Mouse (Mus musculus) urinary bladder, postnatal 25 days (tissue): ENCODE measurements around the gene Syngap1.
"Not testable (repeated sequence)": the region's sequence is repeated elsewhere in the genome, so short reads cannot be mapped to it uniquely, and the experiment has no call there.

Source experiments
- DNase-seq: peaks from one replicate; pipeline ENCODE4 v3.0.0; 2022; ENCODE audit warnings: low spot score

Gene Syngap1

DNA sequence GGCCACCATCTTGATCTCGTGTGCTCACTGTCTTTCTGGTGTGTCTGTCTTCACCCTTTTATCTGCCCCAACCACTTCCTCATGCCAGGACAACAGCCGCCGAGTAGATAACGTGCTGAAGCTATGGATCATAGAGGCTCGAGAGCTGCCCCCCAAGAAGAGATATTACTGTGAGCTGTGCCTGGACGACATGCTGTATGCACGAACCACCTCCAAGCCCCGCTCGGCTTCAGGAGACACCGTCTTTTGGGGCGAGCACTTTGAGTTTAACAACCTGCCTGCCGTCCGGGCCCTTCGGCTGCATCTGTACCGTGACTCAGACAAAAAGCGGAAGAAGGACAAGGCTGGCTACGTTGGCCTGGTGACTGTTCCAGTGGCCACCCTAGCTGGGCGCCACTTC is 15.8 kb downstream of the Syngap1 start:
- DNase-seq, result no peak

- no peak for DNase-seq
These were observed 16.8 kb downstream of the Syngap1 start for GRCm38 (mm10) chr17:26957872-26958271.

GRCm38 (mm10) chr17:26958880-26959279 is 17.8 kb downstream of the Syngap1 start:
- no peak for DNase-seq

DNA sequence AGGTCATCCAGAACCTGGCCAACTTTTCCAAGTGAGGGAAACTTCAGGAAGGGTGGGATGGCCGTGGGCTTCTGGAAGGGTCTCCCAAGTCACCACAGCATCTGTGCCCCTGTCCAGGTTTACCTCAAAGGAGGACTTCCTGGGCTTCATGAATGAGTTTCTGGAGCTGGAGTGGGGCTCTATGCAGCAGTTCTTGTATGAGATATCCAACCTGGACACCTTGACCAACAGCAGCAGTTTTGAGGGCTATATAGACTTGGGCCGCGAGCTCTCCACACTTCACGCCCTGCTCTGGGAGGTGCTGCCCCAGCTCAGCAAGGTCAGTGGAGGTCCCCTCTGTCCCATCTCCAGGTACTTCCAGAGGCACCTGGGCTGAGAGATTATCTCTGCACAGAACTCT is 18.8 kb downstream of the Syngap1 start:
- DNase-seq, result no peak

- no peak for DNase-seq
These were observed 20.7 kb downstream of the Syngap1 start for GRCm38 (mm10) chr17:26961572-26962240.

DNA sequence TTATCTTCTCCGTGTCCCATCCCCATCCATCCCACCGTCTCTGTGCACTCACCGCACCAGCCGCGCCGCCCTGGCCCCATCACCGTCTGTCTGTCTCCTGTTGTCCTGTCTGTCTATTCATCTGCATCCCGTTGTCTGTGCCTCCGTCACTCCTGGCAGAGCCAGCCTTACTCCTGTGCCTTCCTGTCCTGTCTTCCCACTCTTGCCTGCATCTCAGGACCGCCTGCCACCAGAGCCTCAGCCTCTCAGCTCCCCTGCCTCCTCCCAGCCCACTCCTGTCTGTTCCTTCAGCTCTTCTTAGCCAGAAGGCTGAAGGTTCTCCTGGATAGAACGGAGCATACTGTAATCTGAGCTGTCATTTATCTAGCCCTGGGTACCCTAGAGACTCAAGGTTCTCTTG is 25.9 kb downstream of the Syngap1 start:
- DNase-seq, result no peak

GRCm38 (mm10) chr17:26967477-26967876 is 26.4 kb downstream of the Syngap1 start:
- DNase-seq, result no peak

DNA sequence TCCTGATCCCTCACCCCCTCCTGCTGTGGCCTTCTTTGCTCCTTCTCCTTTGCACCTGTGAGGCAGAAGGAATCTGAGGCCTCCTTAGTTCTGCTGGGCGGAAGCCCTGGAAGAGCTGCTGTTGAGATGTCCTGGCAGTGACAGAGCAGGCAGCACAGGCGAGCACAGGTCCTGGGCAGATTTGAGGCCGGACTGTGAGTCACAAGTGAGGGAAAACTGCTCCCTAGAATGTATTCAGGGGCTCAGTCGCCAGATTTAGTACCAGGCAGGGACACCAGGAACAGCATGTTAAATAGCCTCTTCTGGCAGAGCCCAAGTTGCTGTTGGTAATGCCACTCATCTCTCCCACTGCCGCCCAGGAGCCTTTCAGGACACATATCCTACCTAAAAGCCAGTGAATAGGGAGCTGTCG is 27.2 kb downstream of the Syngap1 start:
- DNase-seq, result no peak

GRCm38 (mm10) chr17:26969257-26969656 is 28.2 kb downstream of the Syngap1 start:
- DNase-seq, result no peak

DNA sequence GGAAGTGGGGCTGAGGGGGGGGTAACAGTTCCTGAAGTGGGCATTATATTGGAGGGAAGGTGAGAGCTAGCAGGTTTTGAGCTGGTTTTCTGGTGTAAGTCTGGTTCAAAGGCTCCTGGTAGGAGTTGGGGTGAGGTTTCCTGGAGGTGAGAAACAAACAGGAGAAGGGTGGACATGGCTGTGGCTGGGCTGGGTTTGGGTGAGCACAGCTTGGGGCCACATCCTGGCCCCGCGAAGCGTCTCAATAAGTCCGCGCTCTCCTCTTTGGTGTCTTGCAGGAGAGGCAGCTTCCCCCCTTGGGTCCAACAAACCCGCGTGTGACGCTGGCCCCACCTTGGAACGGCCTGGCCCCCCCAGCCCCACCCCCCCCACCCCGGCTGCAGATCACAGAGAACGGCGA is 29.2 kb downstream of the Syngap1 start:
- no peak for DNase-seq

DNA sequence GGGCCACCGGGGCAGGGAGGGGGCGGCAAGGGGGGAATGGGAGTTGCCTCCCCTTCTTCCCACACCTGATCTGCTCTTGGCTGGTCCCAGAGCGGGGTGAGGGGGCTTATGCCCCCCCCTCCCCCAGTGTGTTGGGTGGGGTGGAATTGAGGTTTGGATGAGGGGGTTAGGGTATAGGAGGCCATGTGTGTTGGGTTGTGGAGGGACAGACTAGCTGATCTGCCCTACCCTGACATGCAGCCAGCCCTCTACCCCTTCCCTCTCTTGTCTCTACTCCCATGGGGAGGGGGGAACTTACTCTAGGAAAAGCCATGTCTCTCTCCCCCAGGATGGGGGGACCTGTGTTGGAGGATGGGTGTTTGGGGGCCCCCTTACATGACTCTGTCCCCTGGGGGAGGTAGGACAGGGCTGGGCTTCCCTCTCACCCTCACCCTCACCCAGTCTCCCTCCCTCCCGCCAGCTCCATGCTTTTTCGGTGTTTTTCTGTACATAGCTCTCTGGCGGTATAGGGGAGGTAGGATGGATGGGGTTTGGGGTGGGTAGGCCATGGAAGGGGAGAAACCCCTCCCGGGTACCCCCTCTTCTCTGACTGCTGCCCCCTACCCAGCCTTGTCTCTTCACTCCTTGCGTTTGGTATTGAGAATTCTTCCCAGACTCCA is 30.3 kb downstream of the Syngap1 start:
- no peak for DNase-seq

DNA sequence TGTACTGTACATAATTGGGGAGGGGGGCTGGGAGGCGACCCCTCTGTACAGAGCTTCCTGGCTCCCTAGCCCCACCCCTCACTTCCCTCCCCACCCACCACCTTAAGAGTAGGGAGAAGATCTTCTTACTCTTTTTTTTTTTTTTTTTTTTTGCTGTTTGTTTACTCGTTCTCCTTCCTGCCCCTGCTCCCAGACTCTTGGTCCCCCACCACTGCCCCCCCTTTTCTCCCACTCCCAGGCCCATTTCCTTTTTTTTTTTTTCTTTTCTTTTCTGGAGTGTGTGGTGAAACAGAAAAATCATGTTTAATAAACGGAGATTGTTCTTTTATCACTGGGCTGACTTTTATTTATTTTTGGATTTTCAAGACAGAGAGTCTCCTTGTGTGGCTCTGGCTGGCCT is 31.1 kb downstream of the Syngap1 start:
- no peak for DNase-seq

DNA sequence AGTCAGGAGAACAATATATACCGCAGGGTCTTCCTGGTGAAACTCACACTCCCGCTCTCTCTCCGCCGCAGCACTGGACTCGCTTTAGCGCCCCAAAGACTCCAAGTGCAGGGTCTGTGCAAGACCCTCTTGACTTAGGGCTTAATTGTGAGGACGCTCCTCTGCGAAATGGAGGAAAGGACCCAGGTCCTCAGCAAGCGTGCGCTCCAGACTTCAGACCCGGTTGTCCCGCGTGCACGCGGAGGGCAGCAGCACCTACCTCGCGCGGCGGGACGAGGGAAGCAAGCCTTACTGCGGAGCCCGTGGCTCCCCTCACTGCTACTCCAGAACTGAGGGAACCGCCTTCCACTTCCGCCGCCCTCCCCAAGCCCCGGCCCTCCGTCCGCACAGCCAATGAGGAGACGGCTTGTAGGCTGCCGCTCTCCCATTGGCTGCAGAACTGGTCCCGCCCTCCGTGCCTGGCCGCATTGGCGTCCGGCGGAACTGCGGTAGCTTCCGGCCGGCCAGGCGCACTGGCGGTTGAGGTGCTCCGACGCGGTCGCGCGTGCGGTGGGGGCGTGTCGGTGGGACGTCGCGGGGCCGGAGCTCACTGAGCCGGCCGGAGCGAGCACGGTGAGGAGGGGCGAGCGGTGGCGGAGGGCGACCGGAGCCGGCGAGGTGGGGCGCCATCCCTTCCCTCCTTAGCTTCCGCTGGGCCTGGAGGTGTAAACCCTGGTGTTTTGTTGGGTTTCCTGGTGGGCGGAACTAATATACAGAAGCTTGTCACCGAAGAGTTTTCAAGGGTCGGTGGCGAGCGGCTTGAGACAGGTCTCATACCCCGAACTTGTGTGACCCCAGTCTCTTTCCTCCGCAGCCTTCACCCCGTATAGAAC is 31.9 kb downstream of the Syngap1 start, which contains the start of gene Zbtb9:
TSS of gene Zbtb9 (plus strand) at position 465 of the 872 bp plus-strand sequence.
- DNase-seq, result peak; percentile 90

DNA sequence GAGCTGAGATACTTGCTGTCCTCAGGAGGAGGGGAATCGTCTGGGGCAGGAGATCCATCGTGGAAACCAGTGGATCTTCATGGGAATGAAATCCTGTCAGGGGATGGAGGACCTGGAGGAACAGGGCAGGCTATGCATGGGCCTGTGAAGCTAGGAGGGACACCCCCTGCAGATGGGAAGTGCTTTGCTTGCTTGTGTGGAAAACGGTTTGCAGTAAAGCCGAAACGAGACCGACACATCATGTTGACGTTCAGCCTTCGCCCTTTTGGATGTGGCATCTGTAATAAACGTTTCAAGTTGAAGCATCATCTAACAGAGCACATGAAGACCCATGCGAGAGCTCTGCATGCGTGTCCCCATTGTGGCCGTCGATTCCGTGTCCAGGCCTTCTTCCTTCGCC is 33.5 kb downstream of the Syngap1 start:
- no peak for DNase-seq

GRCm38 (mm10) chr17:26975415-26975814 is 34.4 kb downstream of the Syngap1 start:
- no peak for DNase-seq

GRCm38 (mm10) chr17:26977354-26977753 is 36.3 kb downstream of the Syngap1 start:
- DNase-seq, result not testable (repeated sequence)

DNA sequence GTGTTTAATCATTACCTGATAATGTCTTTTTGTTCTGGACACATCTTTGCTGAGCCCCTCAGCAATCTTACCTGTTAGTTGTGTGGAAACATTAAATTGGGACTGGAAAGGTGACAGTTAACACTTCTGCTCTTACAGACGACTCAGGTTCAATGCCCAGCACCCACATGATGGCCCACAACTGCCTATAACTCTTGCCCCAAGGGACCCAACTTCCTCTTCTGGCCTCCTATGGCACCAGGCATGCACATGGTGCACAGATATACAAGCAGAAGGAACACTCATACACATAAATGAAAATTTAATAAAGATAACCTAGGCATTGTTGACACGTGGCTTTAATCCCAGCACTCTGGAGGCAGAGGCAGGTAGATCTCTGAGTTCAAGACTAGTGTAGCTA is 38.4 kb downstream of the Syngap1 start:
- no peak for DNase-seq

DNA sequence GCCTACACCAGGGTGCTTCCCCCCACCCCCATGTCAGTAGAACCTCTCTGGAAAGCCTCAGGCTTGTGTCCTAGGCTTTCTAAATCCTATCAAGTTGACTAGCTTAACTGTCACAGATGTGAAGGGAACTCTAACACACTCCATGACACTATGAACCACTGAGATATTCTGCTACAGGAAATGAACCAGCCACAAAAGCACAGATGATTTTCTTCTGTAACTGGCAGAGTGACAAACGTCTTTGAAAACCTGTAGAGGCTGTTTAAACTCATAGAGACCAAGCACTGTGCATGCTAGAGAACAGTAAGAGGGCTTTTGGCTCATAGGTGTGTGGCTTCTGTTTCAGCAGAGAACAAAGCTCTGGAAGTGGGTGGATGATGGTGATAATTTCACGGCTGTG is 40.0 kb downstream of the Syngap1 start:
- DNase-seq, result no peak

DNA sequence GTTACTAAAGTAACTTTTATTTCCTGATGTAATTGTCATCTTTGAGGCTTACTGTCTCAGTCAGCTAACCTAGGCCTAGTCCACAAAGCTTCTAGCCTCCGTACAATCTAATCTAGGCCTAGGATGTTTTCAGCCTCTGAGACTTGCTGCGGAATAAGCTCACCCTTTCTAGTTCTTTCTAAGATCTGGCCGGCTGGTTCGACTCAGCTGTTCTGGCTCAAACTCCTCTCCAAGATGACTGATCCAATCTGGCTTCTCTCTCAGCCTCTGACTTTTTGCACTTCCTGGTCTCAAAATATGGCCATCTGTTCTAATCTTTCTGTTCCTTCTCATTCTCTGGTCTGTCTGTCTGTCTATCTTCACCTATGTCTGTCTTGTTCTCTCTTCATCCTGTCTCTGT is 42.3 kb downstream of the Syngap1 start:
- no peak for DNase-seq

DNA sequence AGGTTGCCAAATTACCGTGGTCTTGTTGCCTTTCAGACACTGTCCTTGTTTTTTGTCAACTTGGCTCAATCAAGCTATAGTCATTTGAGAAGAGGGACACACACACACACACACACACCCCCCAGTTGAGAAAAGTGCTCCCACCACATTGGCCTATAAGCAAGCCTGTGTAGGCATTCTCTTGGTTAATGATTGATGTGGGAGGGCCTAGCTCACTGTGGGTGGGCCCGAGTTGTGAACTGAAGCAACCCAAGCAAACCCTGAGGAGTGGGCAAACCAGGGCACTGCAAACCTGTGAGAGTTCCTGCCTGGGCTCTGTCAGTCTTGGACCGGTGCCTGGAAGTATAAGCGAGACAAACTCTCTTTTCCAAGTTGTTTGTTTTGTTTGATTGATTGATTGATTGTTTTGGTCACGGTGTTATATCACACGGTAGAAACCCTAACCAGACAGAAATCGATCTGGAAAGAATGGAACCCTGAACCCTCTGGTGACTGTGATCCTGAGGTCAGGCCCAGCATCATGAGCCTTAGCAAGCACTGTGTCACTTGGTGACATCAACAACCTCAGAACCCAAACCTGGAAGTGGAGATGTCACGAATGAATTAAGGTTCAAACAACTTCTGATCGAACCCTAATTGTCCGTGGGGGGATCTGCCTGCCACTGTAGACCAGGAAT is 44.6 kb downstream of the Syngap1 start:
- DNase-seq, result no peak

DNA sequence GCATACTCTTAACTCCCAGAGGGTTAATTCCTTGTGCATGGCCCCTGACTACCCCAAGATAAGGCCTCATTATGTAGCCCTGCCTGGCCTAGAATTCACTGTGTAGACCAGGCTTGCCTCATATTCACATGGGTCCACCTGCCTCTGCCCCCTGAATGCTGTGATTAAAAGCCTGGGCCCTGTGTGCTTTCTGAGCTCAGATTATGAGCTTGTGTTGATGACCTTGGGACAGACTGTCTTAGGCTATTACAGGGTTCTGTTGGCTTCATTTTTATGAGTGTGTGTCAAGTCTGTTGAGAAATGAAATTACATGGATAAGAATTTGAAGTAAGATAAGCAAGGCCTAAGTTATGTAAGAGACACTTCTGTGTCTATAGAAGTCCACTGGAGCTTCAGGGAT is 49.5 kb downstream of the Syngap1 start:
- no peak for DNase-seq

- no peak for DNase-seq
These were observed 53.4 kb downstream of the Syngap1 start for GRCm38 (mm10) chr17:26994410-26994809.
